Mouse (Mus musculus): ENCODE measurements around the gene Kcnk13. TPM values are rescaled to one million over a fixed set of nuclear protein-coding genes. Genes with fewer than 3 reads are reported as not detected.

Gene Kcnk13
- polyA plus RNA-seq, 1 experiment from 2014 or later: 0.44 TPM

DNA sequence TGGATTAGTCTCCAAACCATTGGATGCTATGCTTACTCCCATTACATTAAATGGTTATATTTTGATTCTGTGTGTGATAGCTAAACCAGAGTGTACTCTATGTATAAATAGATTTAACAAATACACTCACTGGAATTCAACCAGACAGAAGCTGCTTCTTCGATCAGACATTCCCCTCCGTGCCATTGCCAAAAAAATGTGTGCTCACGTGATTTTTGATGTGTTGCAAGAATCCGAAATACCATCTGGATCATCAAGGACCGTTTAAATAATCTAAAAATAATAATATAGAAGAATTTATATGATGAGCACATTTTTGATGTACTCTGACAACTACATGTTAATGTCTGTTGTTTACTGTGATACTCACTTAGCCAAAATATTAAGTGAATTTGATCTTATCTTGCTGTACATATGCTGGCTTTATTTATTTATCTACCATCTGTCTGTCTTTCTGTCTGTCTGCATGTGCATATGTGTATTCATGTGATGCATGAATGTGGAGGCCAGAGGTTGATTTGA, 74.5 kb downstream of the Kcnk13 start:
- DNase-seq (ENCODE audit: low spot score): no peak
- H3K36me3 ChIP-seq: no peaks in the 10 kb centered on the region
- H3K4me3 ChIP-seq: no peak overlapping the region
- no peaks in the 10 kb centered on the region for H3K27me3 ChIP-seq (ENCODE audit: low read depth, poor library complexity, severe bottlenecking)
- H3K4me1 ChIP-seq: no peaks in the 10 kb centered on the region
- no peaks in the 10 kb centered on the region for H3K9me3 ChIP-seq (replicated peaks)
- H3K27ac ChIP-seq: no peak overlapping the region
- 89% methylated on average over 5 of the region's 5 CpGs for WGBS

GRCm38 (mm10) chr12:100042116-100042515, 77.8 kb downstream of the Kcnk13 start:
- Histone ChIP-seq H3K9me3 (replicated peaks) (no peaks in the 10 kb centered on the region), H3K27ac (no peak overlapping the region), H3K4me3 (no peak overlapping the region), H3K27me3 (ENCODE audit: low read depth, poor library complexity, severe bottlenecking) (no peaks in the 10 kb centered on the region), H3K36me3 (no peaks in the 10 kb centered on the region), H3K4me1 (no peaks in the 10 kb centered on the region)
- 76% methylated on average over 8 of the region's 8 CpGs for WGBS
- no peak for DNase-seq (ENCODE audit: low spot score)

DNA sequence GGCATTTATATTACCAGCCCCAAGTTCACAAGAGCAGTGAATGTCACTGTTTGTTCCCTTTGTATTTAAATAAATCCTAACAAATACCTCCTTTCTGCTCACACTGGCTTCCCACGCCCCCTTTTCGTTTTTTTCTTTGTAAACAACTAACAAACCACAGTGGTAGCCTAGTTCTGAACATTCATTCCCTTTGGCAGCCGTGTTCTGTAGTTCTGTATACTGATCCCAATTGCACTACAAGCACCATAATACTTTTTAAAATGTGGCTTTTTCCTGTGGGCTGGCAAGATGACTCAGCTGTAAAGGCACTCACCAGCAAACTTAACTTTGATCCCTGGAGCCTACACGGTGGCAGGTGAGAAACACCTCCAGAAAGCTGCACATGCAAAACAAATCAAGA, 80.4 kb downstream of the Kcnk13 start:
- H3K4me3 ChIP-seq: no peak overlapping the region
- no peaks in the 10 kb centered on the region for H3K27me3 ChIP-seq (ENCODE audit: low read depth, poor library complexity, severe bottlenecking)
- no peak for DNase-seq (ENCODE audit: low spot score)
- no peaks in the 10 kb centered on the region for H3K4me1 ChIP-seq
- H3K27ac ChIP-seq: no peak overlapping the region
- no peaks in the 10 kb centered on the region for H3K36me3 ChIP-seq
- WGBS: 76% methylated on average over 4 of the region's 4 CpGs
- H3K9me3 ChIP-seq (replicated peaks): no peaks in the 10 kb centered on the region

- WGBS: 72% methylated on average over 7 of the region's 7 CpGs
- no peaks in the 10 kb centered on the region for H3K36me3 ChIP-seq
- DNase-seq (ENCODE audit: low spot score): no peak
- no peaks in the 10 kb centered on the region for H3K27me3 ChIP-seq (ENCODE audit: low read depth, poor library complexity, severe bottlenecking)
- H3K9me3 ChIP-seq (replicated peaks): no peaks in the 10 kb centered on the region
- no peaks in the 10 kb centered on the region for H3K4me1 ChIP-seq
- no peak overlapping the region for H3K4me3 ChIP-seq
- H3K27ac ChIP-seq: no peak overlapping the region
Measured at GRCm38 (mm10) chr12:100050552-100050951, 86.3 kb downstream of the Kcnk13 start.

DNA sequence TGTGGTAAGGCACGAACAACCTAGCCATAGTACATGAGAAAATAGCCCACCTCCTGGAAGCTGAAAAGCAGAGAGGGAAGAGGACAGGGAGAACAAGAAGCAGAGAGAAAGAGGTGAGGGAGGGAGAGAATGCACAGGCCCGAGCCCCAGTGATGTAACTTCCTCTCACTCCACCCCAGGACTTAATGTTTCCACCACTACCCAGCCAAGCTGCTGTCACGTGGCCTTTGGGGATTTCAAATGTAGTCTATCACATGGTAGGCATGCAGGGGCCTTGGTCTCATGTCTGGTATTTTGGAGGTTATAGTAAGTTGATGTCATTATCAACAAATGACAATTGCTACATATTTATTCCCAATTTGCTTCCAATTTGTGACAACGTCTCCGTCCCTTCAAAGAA, 89.3 kb downstream of the Kcnk13 start:
- H3K36me3 ChIP-seq: no peaks in the 10 kb centered on the region
- WGBS: 86% methylated on average over 5 of the region's 5 CpGs
- DNase-seq (ENCODE audit: low spot score): no peak
- no peaks in the 10 kb centered on the region for H3K27me3 ChIP-seq (ENCODE audit: low read depth, poor library complexity, severe bottlenecking)
- H3K9me3 ChIP-seq (replicated peaks): no peaks in the 10 kb centered on the region
- no peak overlapping the region for H3K27ac ChIP-seq
- no peak overlapping the region for H3K4me3 ChIP-seq
- H3K4me1 ChIP-seq: no peaks in the 10 kb centered on the region

DNA sequence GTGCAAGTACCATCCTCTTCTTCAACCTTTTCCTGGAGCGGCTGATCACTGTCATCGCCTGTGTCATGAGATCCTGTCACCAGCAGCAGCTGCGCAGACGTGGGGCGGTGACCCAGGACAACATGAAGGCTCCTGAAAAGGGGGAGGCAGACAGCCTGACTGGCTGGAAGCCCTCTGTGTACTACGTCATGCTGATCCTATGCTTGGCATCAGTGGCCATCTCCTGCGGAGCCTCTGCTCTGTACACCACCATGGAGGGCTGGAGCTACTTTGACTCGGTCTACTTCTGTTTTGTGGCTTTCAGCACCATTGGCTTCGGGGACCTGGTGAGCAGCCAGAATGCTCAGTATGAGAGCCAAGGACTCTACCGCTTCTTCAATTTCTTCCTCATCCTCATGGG, 96.8 kb downstream of the Kcnk13 start:
- Histone ChIP-seq H3K4me1 (no peaks in the 10 kb centered on the region), H3K36me3 (no peaks in the 10 kb centered on the region), H3K4me3 (no peak overlapping the region), H3K27ac (no peak overlapping the region), H3K27me3 (ENCODE audit: low read depth, poor library complexity, severe bottlenecking) (no peaks in the 10 kb centered on the region), H3K9me3 (replicated peaks) (no peaks in the 10 kb centered on the region)
- no peak for DNase-seq (ENCODE audit: low spot score)
- WGBS: 89% methylated on average over 10 of the region's 10 CpGs

DNA sequence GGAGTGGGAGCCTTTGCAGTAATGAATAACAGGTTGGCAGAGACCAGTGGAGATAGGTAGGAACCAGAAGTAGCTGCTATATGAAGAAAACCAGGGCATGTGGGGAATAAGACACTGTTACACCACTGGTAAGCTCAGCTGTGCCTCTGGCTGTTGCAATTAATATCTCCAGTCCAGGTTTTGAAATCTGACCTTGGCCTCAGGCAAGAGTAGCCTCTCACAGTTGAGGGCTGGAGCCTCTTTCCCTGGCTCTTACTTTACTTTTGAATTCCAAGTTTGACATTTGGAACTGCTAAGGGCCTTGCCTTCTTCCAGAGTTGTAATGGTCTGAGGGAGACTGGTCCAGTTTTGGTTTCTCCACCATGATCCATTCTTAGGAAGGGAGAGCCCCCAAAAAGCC, 97.5 kb downstream of the Kcnk13 start:
- H3K36me3 ChIP-seq: no peaks in the 10 kb centered on the region
- no peak overlapping the region for H3K27ac ChIP-seq
- H3K4me3 ChIP-seq: no peak overlapping the region
- H3K9me3 ChIP-seq (replicated peaks): no peaks in the 10 kb centered on the region
- DNase-seq (ENCODE audit: low spot score): no peak
- no peaks in the 10 kb centered on the region for H3K27me3 ChIP-seq (ENCODE audit: low read depth, poor library complexity, severe bottlenecking)
- H3K4me1 ChIP-seq: no peaks in the 10 kb centered on the region

DNA sequence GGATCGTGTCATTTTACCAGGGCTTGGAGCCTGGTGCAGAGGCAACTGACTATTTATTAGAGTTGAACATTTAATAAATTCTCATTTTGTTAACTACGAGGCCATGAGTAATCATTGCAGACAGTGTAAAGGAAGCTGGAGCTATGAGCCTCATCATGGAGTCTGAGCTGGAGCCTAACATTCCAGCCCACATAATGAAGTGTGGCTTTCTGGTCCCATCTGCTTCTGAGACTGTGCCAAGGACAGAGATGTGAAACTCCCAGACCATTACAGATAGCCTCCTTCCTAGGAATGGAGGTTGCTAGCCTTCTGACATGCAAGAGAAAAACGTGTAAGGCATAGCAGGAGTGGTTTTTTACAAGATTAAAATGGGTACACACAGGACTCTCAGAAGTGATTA, 98.3 kb downstream of the Kcnk13 start:
- DNase-seq (ENCODE audit: low spot score): no peak
- no peaks in the 10 kb centered on the region for H3K9me3 ChIP-seq (replicated peaks)
- H3K27me3 ChIP-seq (ENCODE audit: low read depth, poor library complexity, severe bottlenecking): no peaks in the 10 kb centered on the region
- no peaks in the 10 kb centered on the region for H3K4me1 ChIP-seq
- WGBS: 79% methylated on average over 3 of the region's 3 CpGs
- no peak overlapping the region for H3K27ac ChIP-seq
- H3K4me3 ChIP-seq: no peak overlapping the region
- H3K36me3 ChIP-seq: no peaks in the 10 kb centered on the region

DNA sequence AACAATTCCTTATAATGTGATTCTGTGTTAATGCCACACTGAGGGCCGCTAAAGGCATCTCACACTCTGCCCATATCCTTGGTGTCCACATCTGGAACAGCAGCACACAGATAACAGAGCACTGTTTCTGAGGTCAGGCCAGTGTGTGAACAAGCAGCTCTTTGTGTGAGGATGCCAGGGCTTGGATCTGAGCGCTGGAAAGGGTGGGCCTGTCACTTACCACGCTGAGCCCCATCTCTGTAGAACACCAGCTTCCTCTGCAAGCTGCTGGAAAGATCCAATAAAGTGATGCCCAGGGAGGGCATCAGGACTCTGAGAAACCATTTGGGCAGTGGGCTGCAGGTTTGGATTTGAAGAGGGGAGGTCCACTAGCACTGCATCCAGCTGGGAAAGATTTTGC, 100.8 kb downstream of the Kcnk13 start:
- Histone ChIP-seq H3K27ac (no peak overlapping the region), H3K36me3 (no peaks in the 10 kb centered on the region), H3K4me1 (no peaks in the 10 kb centered on the region), H3K4me3 (no peak overlapping the region), H3K9me3 (replicated peaks) (no peaks in the 10 kb centered on the region), H3K27me3 (ENCODE audit: low read depth, poor library complexity, severe bottlenecking) (no peaks in the 10 kb centered on the region)
- DNase-seq (ENCODE audit: low spot score): no peak
- 83% methylated on average over 3 of the region's 3 CpGs for WGBS

GRCm38 (mm10) chr12:100067477-100067876, 103.2 kb downstream of the Kcnk13 start:
- H3K9me3 ChIP-seq (replicated peaks): no peaks in the 10 kb centered on the region
- no peaks in the 10 kb centered on the region for H3K36me3 ChIP-seq
- H3K4me3 ChIP-seq: no peak overlapping the region
- H3K27me3 ChIP-seq (ENCODE audit: low read depth, poor library complexity, severe bottlenecking): no peaks in the 10 kb centered on the region
- no peak for DNase-seq (ENCODE audit: low spot score)
- no peak overlapping the region for H3K27ac ChIP-seq
- no peaks in the 10 kb centered on the region for H3K4me1 ChIP-seq
- 89% methylated on average over 5 of the region's 5 CpGs for WGBS

- Histone ChIP-seq H3K27ac (no peak overlapping the region), H3K27me3 (ENCODE audit: low read depth, poor library complexity, severe bottlenecking) (no peaks in the 10 kb centered on the region), H3K9me3 (replicated peaks) (no peaks in the 10 kb centered on the region), H3K4me1 (peaks cover 5% of the 10 kb centered on the region; the same call in 1 of the 2 replicates), H3K36me3 (no peaks in the 10 kb centered on the region), H3K4me3 (no peak overlapping the region)
- DNase-seq (ENCODE audit: low spot score): no peak
- WGBS: 83% methylated on average over 4 of the region's 4 CpGs
Measured at GRCm38 (mm10) chr12:100073201-100073672, 108.9 kb downstream of the Kcnk13 start.

- no peaks in the 10 kb centered on the region for H3K9me3 ChIP-seq (replicated peaks)
- no peak for DNase-seq (ENCODE audit: low spot score)
- H3K36me3 ChIP-seq: no peaks in the 10 kb centered on the region
- H3K27me3 ChIP-seq (ENCODE audit: low read depth, poor library complexity, severe bottlenecking): no peaks in the 10 kb centered on the region
- H3K4me1 ChIP-seq: peaks cover 5% of the 10 kb centered on the region; the same call in 1 of the 2 replicates
- WGBS: 88% methylated on average over 4 of the region's 4 CpGs
- no peak overlapping the region for H3K27ac ChIP-seq
- H3K4me3 ChIP-seq: no peak overlapping the region
Measured at GRCm38 (mm10) chr12:100075715-100076114, 111.4 kb downstream of the Kcnk13 start.

DNA sequence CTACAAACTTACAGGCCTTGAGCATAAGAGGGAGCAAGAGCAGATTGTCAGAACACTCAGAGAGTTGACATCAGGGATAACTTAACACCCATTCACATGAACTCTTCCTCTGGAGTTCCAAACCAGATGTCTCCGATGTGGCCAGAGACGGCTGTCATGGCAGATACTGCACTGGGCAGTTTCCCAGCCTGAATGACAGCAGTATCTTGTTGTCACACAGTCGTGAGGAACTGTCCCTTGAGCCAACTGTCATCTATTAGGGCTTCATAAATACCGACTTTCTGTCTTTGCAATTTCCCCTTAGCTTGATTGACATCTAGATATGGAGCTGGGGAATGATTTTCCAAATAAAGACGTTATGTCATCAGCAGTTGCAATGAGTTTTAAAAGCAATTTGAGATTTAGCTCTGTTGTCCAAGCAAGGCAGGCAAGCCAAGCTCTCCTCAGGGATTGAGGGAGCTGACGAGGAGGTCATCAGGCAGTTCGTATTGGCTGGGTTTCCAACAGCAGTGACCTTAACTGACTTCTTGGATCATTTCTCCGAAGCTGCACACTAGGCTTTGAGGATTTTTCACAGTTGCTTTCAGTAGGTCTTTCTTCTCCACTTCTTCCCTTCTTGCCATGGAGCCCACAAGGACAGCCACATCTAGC, 115.5 kb downstream of the Kcnk13 start:
- H3K27me3 ChIP-seq (ENCODE audit: low read depth, poor library complexity, severe bottlenecking): no peaks in the 10 kb centered on the region
- DNase-seq (ENCODE audit: low spot score): no peak
- peaks cover 9% of the 10 kb centered on the region for H3K4me1 ChIP-seq
- WGBS: 83% methylated on average over 8 of the region's 8 CpGs
- no peaks in the 10 kb centered on the region for H3K9me3 ChIP-seq (replicated peaks)
- no peaks in the 10 kb centered on the region for H3K36me3 ChIP-seq
- H3K4me3 ChIP-seq: no peak overlapping the region
- no peak overlapping the region for H3K27ac ChIP-seq

DNA sequence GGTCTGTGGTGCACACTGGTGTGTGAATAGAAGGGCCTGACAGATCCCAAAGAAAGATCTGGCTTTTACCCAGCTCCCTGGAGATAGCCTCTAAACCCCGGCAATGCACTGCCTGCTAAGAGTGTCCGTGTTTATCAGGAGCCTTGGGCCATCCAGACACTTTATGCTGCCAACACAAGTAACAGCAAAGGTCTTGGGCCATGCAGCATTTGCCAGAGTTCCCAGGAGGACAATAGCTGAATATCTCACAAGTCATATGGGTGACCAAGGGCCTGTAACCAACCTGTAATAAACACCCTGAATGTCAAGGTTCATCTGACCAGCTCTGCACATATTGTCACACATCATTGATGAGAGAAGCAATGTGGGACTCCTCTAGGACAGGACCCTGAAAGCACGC, 123.7 kb downstream of the Kcnk13 start:
- H3K27ac ChIP-seq: no peak overlapping the region
- 94% methylated on average over 3 of the region's 3 CpGs for WGBS
- peaks cover 11% of the 10 kb centered on the region for H3K4me1 ChIP-seq
- H3K4me3 ChIP-seq: no peak overlapping the region
- DNase-seq (ENCODE audit: low spot score): no peak
- H3K36me3 ChIP-seq: no peaks in the 10 kb centered on the region
- H3K27me3 ChIP-seq (ENCODE audit: low read depth, poor library complexity, severe bottlenecking): no peaks in the 10 kb centered on the region
- no peaks in the 10 kb centered on the region for H3K9me3 ChIP-seq (replicated peaks)
